Mouse (Mus musculus) megakaryocyte-erythroid progenitor cell, adult 5-6 weeks (primary cell): ENCODE data around the gene Tbx19. TPM values are rescaled to one million over a fixed set of nuclear protein-coding genes. Genes with fewer than 3 reads are reported as not detected.
A peak's percentile ranks its signal among the peaks of the same experiment; 100 is the strongest.

Experiments
- ATAC-seq: replicated peaks from 2 replicates; pipeline ENCODE4 v1.8.0; 2016; ENCODE audit warnings: mild to moderate bottlenecking, inconsistent platforms; ENCODE audit not compliant: severe bottlenecking, poor library complexity, low FRiP score, low TSS enrichment
- total RNA-seq, 2 experiments: library from RNA; stranded (forward) in 1 of 2; stranded (reverse) in 1 of 2; fragments of 200-1000, 215-1000 nt in 1 of 2; fragments of >200 nt in 1 of 2; fragmentation: Nextera tagmentation in 1 of 2; gene quantifications; 2 replicates each; pipeline ENCODE4 v1.2.3; 2014 to 2017

The Tbx19 gene
- total RNA-seq, 2 experiments from 2014 or later = not detected

DNA sequence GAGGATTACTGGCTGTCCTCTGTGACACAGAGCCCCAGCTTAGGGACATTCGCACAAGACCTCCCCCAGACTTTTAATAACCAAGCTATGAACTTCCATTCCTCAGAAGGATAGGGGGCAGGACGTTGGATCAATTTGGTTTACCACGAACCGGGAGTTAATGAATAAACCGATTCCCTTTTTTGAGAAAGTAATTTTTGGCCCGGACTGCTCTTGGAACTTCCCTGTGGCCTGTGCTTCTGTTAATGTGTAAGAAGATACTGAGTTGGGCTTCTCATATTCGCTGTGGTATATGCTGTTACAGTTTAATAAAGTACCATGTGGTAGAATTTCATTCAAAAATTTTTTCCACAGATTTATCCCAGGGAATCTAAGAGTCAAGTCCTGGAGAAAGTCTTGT lies 39.5 kb downstream of the Tbx19 start:
- no peak for ATAC-seq

DNA sequence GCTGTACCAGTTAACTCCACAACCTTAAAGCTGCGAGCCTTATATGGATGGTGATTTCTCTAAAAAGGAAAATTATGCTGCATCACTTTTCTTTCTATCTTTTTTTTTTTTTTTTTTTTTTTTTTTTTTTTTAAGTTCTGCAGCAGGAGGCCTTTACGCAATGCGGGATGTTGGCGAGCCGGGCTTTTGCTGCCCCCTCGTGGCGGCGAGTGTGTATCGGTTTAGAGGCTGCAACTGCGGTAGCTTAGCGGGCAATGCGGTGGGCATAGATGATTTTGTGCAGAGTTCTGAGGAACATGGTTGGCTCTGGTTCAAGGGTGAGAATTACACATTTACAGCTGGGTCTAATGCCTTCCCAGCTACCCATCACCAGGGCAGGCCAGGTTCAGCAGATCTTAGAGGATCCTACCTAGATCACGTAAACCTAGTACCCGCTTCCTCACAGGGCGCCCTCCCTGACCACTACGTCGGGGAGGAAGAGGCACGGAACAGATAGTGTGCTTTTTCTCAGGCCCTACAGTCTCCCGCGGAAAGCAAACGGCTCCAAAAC lies 40.1 kb downstream of the Tbx19 start:
- peak; percentile 96 for ATAC-seq

DNA sequence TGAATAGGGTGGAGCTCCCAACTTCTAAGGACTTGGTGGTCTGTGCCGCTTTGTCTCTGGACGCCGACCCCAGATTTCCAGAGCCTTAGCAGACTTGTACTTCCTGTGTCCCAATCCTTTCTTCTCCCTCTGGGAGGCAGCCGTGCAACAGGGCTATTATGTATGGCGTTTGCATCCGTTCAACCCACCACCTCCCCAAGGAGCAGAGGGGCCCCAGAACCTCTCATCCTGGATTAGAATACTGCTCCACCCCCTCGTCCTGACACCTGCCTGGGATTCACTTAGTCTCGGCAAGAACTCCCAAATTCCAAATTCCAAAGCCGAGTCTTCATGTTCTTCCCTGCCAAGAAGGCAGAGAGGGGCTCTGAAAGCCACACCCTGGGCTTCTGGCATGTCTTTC lies 40.8 kb downstream of the Tbx19 start:
- no peak for ATAC-seq

DNA sequence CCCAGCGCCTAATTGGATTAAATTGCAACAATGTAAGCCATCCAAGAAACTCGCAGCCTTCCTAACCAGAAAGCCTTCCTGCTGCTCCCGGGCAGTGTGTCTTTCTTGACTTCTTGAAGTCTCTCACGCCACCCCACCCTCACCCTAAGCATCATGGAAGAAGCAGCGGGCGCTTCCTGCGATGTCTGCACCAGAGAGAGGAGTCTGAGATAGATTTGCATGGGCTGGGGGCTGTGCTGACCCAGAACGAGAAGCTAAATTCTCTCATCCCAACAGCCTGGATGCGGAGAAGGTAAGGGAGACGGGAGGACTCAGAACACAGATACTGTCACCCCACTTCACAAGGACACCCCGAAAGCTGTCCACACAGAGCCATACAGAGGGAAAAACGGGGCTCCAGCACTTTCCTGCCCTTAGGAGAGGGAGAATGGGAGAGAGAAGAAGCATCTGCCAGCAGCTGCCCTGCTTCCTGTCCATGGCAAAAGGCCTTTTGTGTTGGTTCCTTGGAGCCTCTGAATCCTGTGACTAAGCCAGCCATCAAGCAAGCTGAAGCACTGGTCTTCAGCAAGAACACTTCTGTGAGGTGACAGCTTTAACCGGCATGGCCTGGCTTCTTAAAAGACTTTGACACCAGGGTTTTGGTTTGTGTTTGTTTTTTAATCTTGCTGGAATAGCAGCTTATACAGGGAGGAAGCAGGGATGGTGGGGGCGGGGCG lies 41.4 kb downstream of the Tbx19 start:
- no peak for ATAC-seq

DNA sequence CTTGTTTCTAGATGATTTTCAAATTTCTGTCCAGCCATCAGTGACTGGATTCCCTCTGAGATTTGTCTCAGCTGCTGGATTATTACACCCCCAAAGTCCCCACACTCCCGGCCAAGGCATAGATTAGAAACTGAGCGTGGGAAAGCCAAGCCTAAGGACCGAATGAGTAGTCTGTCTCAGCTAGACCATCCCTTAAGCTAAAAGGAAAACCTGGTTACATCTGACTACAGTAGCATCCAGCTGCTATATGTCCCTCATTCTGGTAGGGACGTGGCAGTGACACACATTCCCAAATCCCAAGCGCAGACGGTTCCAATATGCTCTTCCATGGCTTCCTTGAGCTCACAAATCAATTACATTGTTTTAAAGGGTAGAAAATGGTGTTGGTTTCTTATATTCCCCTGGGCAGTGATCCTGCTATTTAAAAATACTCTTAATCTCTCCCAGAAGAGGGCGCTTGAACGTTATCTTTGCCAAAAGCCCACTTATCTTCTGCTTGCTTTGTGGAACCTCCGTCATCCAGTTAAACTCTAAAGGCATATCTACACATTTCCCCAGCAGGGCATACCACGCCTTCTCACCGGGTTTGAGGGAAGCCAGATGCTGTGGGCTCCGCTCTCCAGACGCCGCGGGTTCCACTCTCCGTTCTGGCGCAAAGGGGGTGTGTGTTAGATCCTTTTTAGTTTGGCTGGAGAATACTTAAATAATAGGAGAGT lies 46.0 kb downstream of the Tbx19 start:
- ATAC-seq = peak; percentile 99

DNA sequence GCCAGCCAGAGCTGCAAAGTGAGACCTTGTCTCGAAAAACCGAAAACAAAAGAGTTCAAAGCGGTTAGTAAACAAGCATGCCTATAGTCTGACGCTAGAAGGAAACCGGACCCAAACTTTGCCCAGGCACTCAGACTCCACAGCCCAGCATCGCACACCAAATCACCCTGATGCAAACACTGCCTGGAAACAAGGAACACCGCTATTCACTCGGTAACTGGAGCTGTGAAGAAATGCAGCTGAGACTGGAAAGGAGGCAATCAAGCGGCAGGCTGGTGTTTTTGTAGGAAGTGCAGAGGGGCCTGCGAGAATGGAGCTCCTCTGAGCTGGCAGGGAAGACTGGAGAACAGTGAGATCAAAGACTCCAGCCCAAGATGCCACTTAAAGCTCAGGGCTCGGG lies 46.9 kb downstream of the Tbx19 start:
- no peak for ATAC-seq

DNA sequence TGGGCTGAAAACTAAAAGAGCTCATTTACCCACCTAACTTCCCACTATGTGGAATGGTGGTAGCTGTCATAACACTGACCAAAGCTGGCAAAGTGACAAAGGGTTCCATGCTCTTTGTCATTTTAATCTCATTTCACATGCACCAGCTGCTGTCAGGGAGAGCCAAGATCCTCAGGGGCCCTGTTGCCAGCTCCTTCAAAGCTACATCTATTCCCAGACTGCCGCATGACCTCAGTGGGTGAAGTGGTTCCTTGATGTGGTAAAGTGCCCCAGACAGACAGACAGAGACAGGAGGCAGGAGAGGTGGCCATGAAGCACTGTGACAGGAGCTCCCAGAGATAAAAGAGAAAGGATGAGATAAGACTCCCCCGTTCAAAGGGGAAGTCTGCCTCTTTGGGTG lies 49.9 kb downstream of the Tbx19 start:
- ATAC-seq = peak; percentile 12; the same call in 1 of the 2 replicates

DNA sequence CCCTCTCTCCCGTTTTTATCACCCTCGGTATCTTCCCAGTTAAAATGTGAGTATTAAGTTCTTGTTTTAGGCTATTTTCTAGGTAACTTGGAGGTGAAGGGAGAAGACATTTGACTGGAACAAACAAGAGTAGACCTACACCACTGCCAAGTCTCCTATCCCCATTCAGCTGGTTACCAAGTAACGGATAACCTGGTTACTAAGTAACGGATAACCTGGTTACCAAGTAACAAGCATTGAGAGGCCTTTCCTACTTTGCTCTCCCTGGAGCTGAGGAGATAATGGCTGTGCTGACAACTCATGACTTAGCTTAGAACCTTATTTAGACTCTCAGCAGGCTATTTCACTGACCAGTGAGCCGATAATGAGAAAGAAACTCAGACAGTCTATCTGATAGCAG lies 51.4 kb downstream of the Tbx19 start:
- ATAC-seq = no peak

DNA sequence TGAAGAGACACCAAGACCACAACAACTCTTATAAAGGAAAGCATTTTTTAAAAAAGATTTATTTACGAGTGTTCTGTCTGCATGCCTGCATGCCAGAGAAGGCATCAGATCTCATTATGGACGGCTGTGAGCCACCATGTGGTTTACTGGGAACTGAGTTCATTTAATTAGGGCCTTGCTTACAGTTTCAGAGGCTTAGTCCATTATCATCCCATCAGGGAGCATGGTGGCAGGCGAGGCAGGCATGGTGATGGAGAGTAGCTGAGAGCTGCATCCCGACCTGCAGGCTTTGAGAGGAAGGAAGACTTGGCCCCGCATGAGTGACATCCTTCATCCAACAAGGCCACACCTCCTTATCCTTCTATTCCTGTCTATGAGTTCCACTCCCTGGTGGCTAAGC lies 52.1 kb downstream of the Tbx19 start:
- no peak for ATAC-seq

DNA sequence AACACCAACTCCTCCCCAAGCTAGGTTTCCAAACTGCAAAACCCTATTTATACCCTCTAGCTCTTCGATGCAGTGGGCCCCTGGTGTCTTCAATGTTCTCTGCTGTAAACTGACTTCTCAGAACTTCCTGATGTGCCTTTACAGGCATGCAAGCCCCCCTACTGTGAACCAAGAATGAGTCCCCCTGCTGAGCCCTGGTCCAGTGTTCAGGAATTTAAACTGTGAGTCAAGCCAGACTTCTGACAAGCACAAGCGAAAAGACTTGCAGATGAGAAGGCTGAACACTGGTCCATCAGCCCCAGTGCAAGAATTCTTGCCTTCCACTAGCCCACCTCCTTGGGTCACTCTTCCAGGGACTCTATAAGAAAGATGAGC lies 54.6 kb downstream of the Tbx19 start:
- no peak for ATAC-seq

DNA sequence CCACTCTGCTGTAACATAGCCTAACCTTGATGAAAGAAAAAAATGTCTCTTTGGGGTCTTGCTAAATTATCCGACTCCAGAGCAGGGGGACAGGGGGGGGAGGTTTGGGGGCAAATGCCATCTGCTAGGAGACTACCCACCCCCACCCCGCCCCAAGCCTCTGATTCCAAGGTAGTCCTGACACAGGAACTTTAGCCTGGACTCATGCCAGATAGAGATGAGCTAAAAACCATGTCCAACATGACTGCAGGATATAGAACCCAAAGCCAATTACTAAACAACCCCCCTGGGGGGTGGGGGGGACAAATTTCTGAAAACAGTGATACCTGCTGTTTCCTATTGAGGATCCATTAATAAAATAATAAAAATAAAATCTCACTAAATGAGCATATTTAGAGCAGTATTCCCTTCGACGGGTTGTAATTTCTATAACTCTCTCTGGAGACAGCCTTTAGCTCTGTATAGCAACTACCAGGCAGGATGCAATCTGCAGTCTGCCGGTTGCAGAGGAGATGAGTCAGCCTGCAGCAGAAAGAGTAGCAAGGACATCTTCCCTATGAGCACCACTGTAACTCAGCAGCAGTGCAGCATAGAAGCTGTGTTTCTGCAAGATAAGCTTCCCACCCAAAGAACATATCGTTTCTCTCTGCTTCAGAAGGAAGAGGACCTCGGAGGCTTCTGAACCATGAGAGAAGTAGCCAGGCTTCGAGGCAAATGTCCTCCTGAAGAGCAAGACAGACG lies 55.1 kb downstream of the Tbx19 start:
- peak; percentile 89 for ATAC-seq

DNA sequence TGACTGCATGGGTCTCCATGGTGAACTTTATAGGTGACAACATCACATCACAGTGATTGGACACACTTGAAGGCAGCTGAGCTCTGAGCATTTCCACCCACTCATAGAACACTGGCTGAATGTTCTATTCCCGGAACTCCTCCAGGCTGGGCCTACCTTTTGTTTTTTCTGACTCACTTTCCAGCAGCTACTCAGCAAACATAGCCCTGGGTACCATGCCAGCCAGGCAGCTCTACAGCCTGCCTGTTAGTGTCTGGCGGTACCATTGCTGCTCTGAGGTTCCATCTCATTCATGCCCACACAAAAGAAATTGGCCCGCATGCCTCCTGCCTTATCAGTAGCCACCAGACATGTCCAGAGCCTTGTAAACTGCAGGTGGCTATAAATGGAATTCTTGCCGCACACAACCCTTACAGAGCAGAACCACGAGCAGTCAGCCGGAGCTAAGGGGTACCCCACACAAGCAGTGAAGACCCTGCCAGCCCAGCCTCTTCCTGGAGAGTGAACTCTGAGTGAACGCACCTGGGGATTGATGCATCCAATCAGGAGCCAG lies 55.8 kb downstream of the Tbx19 start:
- ATAC-seq = peak; percentile 90

DNA sequence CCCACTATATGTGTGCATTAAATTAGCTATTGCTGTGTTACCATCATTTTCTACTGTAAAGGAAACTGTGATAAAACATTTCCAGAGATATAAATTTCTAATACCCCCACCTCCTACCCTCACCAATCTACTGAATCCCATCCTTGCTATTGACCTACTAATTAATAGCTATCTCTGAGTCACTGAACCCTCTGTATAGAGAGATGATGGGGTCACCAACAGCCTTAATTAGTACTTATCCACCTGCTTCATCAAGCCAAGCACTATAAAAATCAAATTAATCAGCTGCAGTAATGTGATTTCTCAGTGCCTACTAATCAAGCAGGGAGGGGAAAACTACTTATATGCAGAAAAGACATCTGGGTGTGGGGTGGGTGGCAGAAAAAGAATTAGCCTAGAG lies 61.0 kb downstream of the Tbx19 start:
- no peak for ATAC-seq

DNA sequence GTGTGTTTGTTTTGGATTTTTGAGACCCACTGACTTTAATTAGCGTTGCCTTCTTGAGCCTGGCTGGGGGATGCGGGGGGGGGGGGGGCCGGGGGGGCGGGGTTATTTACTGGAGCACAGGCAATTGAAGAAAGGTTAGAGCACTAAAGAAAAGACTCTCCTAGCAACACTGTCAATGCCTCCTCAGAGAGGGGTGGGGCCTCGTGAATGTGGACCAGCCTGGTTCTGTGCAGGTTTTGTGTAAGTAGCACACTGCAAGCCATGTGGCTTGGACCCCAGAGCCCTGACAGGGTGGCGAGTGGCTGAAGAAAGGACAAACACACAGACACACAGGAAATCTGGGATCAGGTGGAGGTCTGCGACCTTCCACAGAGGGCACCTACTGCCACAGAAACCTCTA lies 65.7 kb downstream of the Tbx19 start:
- ATAC-seq = no peak

DNA sequence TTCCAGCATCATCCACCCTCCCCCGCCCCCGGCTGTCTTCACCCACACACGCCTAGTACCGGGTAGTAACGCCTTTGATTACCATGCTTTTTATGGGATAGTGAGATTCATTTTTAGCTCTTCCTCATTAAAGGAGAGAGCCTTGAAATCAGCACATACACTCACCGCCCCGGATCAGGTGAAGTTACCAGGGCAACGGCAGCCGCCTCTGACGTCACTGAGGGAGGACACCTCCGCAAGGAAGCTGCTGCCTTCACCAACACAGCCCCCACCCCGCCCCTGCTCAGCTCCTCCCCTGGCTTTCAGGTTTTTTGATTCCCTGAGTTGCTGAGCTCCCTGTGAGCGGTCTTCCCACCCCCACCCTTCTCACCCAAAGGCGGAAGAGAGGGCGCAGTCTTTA lies 68.9 kb downstream of the Tbx19 start:
- ATAC-seq = peak; percentile 22; the same call in 1 of the 2 replicates

DNA sequence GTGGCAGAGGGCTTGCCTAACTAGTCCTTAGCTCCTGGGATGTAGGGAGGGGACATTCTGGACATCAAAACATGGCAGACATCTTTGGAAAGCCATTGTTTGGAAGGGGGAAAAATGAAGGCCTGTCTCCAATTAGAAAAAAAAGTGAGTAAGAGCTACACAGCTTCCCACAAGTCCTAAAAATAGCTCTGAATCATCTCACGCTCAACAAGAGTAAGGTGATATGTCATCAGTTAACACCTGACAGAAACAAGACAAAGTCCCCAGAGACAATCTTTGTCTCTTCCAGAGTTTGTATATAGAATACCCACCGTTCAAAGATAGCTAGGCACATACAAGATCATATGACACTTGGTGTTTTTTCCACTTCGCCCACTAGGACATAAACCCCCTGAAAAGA lies 71.0 kb downstream of the Tbx19 start:
- ATAC-seq = no peak
